Mouse (Mus musculus) heart, postnatal 0 days (tissue): ENCODE measurements around the gene Urad. TPM values are rescaled to one million over a fixed set of nuclear protein-coding genes. Genes with fewer than 3 reads are reported as not detected.

Experiments used
- ATAC-seq: fragments of 200-750 bp; cut with Nextera tagmentation; 2 replicates; pipeline ENCODE4 v1.8.0; 2017; ENCODE audit warnings: low read depth, moderate number of reproducible peaks, moderate library complexity; ENCODE audit not compliant: insufficient read depth
- DNase-seq: peaks from one replicate; pipeline ENCODE4 v3.0.0-alpha.2; 2016; ENCODE audit warnings: low spot score
- H3K27ac ChIP-seq: fragments of 300-500 bp; sonication (generic); 2 replicates; pipeline ENCODE4 v1.5.1; 2014; ENCODE audit warnings: low read depth, mild to moderate bottlenecking
- H3K27me3 ChIP-seq: fragments of 300-500 bp; sonication (generic); 2 replicates; pipeline ENCODE4 v1.6.1; 2014; ENCODE audit warnings: low read length, mixed read lengths; ENCODE audit not compliant: control insufficient read depth, insufficient read depth
- H3K36me3 ChIP-seq: fragments of 300-500 bp; sonication (generic); replicated peaks from 2 replicates; pipeline ENCODE4 v1.6.1; 2014; ENCODE audit warnings: low read length, mixed read lengths; ENCODE audit not compliant: control insufficient read depth, insufficient read depth
- H3K4me1 ChIP-seq: fragments of 300-500 bp; sonication (generic); 2 replicates; pipeline ENCODE4 v1.6.1; 2014; ENCODE audit warnings: antibody characterized with exemption; ENCODE audit not compliant: control insufficient read depth, insufficient read depth
- H3K4me2 ChIP-seq: fragments of 300-500 bp; sonication (generic); 2 replicates; pipeline ENCODE4 v1.6.1; 2014; ENCODE audit warnings: low read depth, mild to moderate bottlenecking, low read length, moderate library complexity
- H3K4me3 ChIP-seq: fragments of 300-500 bp; sonication (generic); 2 replicates; pipeline ENCODE4 v1.5.1; 2014; ENCODE audit warnings: low read depth, low read length
- H3K9ac ChIP-seq: fragments of 300-500 bp; sonication (generic); replicated peaks from 2 replicates; pipeline ENCODE4 v1.6.1; 2014; ENCODE audit warnings: low read depth, low read length, mixed read lengths
- H3K9me3 ChIP-seq: fragments of 300-500 bp; sonication (generic); replicated peaks from 2 replicates; pipeline ENCODE4 v1.6.1; 2016; ENCODE audit warnings: low read length; ENCODE audit not compliant: control insufficient read depth
- CTCF ChIP-seq: IDR thresholded peaks from 2 replicates; pipeline ENCODE4 v1.5.1; 2016; ENCODE audit warnings: antibody characterized with exemption, control low read depth, low read depth
- EP300 ChIP-seq: IDR thresholded peaks from 2 replicates; pipeline ENCODE4 v1.6.1; 2016; ENCODE audit warnings: antibody characterized with exemption, low read depth
- WGBS: fragments of 180-500 bp; shearing (Covaris S2); extraction: QIAGEN DNeasy Blood & Tissue Kit; methylation state at CpG from one replicate; pipeline ENCODE4 v1.1.7; 2014; 5-methylcytosine and 5-hydroxymethylcytosine counted together
- microRNA-seq: library from miRNA; unstranded; fragments of <30 nt; microRNA quantifications from one replicate; pipeline ENCODE4, GENCODE M21; 2016
- polyA plus RNA-seq: library from polyadenylated mRNA; unstranded; fragments of >200 nt; fragmentation: Nextera tagmentation; extraction: Ambion mirVana; gene quantifications from 2 replicates; pipeline ENCODE4 v1.2.1, GENCODE M21; 2015
- total RNA-seq: library from RNA; depleted of rRNA; stranded (reverse); fragments of >200 nt; gene quantifications from 2 replicates; pipeline ENCODE4 v1.2.3, GENCODE M21; 2014; ENCODE audit warnings: low replicate concordance; rRNA removed

Urad gene
- total and polyA plus RNA-seq, 2 experiments from 2014 or later, result not detected

- no peaks in the 10 kb centered on the region for H3K36me3 ChIP-seq
- TF ChIP-seq CTCF (no peak), EP300 (no peak)
- no peak overlapping the region for H3K27ac ChIP-seq
- no peak overlapping the region for H3K4me3 ChIP-seq
- H3K27me3 ChIP-seq, result peaks cover 89% of the 10 kb centered on the region
- 8% methylated on average over 8 of the region's 8 CpGs for WGBS
- no peak overlapping the region for H3K4me2 ChIP-seq
- DNase-seq (no peak), ATAC-seq (no peak)
- H3K9me3 ChIP-seq, result no peaks in the 10 kb centered on the region
- no peak overlapping the region for H3K9ac ChIP-seq
- H3K4me1 ChIP-seq, result no peaks in the 10 kb centered on the region
Observed at GRCm38 (mm10) chr5:147268728-147269127, 53.5 kb downstream of the Urad start.

- WGBS, result 11% methylated on average over 6 of the region's 6 CpGs
- no peaks in the 10 kb centered on the region for H3K36me3 ChIP-seq
- H3K27me3 ChIP-seq, result peaks cover 84% of the 10 kb centered on the region
- no peak overlapping the region for H3K9ac ChIP-seq
- no peak for DNase-seq
- ATAC-seq, result no peak
- no peak for TF ChIP-seq CTCF
- no peak for TF ChIP-seq EP300
- no peak overlapping the region for H3K4me3 ChIP-seq
- H3K9me3 ChIP-seq, result no peaks in the 10 kb centered on the region
- no peak overlapping the region for H3K27ac ChIP-seq
- no peak overlapping the region for H3K4me2 ChIP-seq
- H3K4me1 ChIP-seq, result no peaks in the 10 kb centered on the region
Observed at GRCm38 (mm10) chr5:147267434-147267833, 54.8 kb downstream of the Urad start.

Small RNA genes within 50 kb of the gene (microRNA-seq; reads per million reads assigned to microRNA genes)
- gene Mir7k, result not detected

Other genes starting within 250 kb of the Urad start
- 18.0 and 22.6 TPM in 2 replicates for gene Lnx2, start 245.9 kb downstream of the Urad start, total RNA-seq
- gene Lnx2, start 245.9 kb downstream of the Urad start, polyA plus RNA-seq, result 6.2 and 6.5 TPM in 2 replicates
- gene Polr1d, start 245.4 kb downstream of the Urad start, total RNA-seq, result 53.8 and 56.9 TPM in 2 replicates
- 85.0 and 89.1 TPM in 2 replicates for gene Polr1d, start 245.4 kb downstream of the Urad start, polyA plus RNA-seq
- gene Gsx1, start 133.7 kb downstream of the Urad start, total RNA-seq, result not detected in 2 replicates
- not detected in 2 replicates for gene Gsx1, start 133.7 kb downstream of the Urad start, polyA plus RNA-seq
- not detected in 2 replicates for gene Pdx1, start 52.5 kb downstream of the Urad start, total RNA-seq
- not detected in 2 replicates for gene Pdx1, start 52.5 kb downstream of the Urad start, polyA plus RNA-seq
- not detected in 2 replicates for gene Cdx2, start 15.2 kb downstream of the Urad start, total RNA-seq
- gene Cdx2, start 15.2 kb downstream of the Urad start, polyA plus RNA-seq, result not detected in 2 replicates
- gene Flt3, start 78.0 kb upstream of the Urad start, total RNA-seq, result not detected in 2 replicates
- 0.05 TPM in 1 of 2 replicates, not detected in the other for gene Flt3, start 78.0 kb upstream of the Urad start, polyA plus RNA-seq
- 63.9 and 66.0 TPM in 2 replicates for gene Pan3, start 107.7 kb upstream of the Urad start, total RNA-seq
- gene Pan3, start 107.7 kb upstream of the Urad start, polyA plus RNA-seq, result 28.0 and 28.4 TPM in 2 replicates